Mouse (Mus musculus) lung, embryonic 16.5 days (tissue): ENCODE measurements around the gene Ctcfl. TPM values are rescaled to one million over a fixed set of nuclear protein-coding genes. Genes with fewer than 3 reads are reported as not detected.

Source experiments
- ATAC-seq: fragments of 200-750 bp; cut with Nextera tagmentation; 2 replicates; pipeline ENCODE4 v1.8.0; 2017; ENCODE audit warnings: low read depth, mild to moderate bottlenecking, moderate library complexity
- H3K27ac ChIP-seq: fragments of 300-500 bp; sonication (generic); 2 replicates; pipeline ENCODE4 v1.5.1; 2014; ENCODE audit warnings: mild to moderate bottlenecking, control low read depth, low read length
- H3K27me3 ChIP-seq: fragments of 300-500 bp; sonication (generic); 2 replicates; pipeline ENCODE4 v1.6.1; 2014; ENCODE audit warnings: low read depth, low read length, mixed read lengths; ENCODE audit not compliant: control insufficient read depth, insufficient read depth
- H3K36me3 ChIP-seq: fragments of 300-500 bp; sonication (generic); 2 replicates; pipeline ENCODE4 v1.6.1; 2014; ENCODE audit warnings: low read length; ENCODE audit not compliant: control insufficient read depth, insufficient read depth
- H3K4me1 ChIP-seq: fragments of 300-500 bp; sonication (generic); replicated peaks from 2 replicates; pipeline ENCODE4 v1.6.1; 2014; ENCODE audit warnings: low read length, mixed read lengths; ENCODE audit not compliant: control insufficient read depth, insufficient read depth
- H3K4me2 ChIP-seq: fragments of 300-500 bp; sonication (generic); 2 replicates; pipeline ENCODE4 v1.6.1; 2014; ENCODE audit warnings: low read depth, low read length, control low read depth
- H3K4me3 ChIP-seq: fragments of 300-500 bp; sonication (generic); 2 replicates; pipeline ENCODE4 v1.5.1; 2014; ENCODE audit warnings: mild to moderate bottlenecking, low read length, control low read depth
- H3K9ac ChIP-seq: fragments of 300-500 bp; sonication (generic); 2 replicates; pipeline ENCODE4 v1.6.1; 2014; ENCODE audit warnings: low read length, control low read depth
- H3K9me3 ChIP-seq: fragments of 300-500 bp; sonication (generic); 2 replicates; pipeline ENCODE4 v1.6.1; 2016; ENCODE audit warnings: low read length; ENCODE audit not compliant: control insufficient read depth
- WGBS: fragments of 180-500 bp; shearing (Covaris S2); extraction: QIAGEN DNeasy Blood & Tissue Kit; methylation state at CpG from one replicate; pipeline ENCODE4 v1.1.7; 2014; 5-methylcytosine and 5-hydroxymethylcytosine counted together
- polyA plus RNA-seq: library from polyadenylated mRNA; unstranded; fragments of >200 nt; fragmentation: Nextera tagmentation; extraction: Ambion mirVana; gene quantifications from 2 replicates; pipeline ENCODE4 v1.2.1, GENCODE M21; 2015

Gene Ctcfl
- polyA plus RNA-seq, 1 experiment from 2014 or later = 0.16 TPM

- no peak overlapping the region for H3K27ac ChIP-seq
- no peak for ATAC-seq
- H3K27me3 ChIP-seq = no peaks in the 10 kb centered on the region
- no peaks in the 10 kb centered on the region for H3K4me1 ChIP-seq
- no peaks in the 10 kb centered on the region for H3K9me3 ChIP-seq
- no peak overlapping the region for H3K4me3 ChIP-seq
- WGBS = 45% methylated on average over 5 of the region's 5 CpGs
- no peak overlapping the region for H3K4me2 ChIP-seq
- H3K9ac ChIP-seq = no peak overlapping the region
- no peaks in the 10 kb centered on the region for H3K36me3 ChIP-seq
Measured at GRCm38 (mm10) chr2:173151352-173151751, 32.0 kb upstream of the Ctcfl start.

GRCm38 (mm10) chr2:173148001-173148400, 28.7 kb upstream of the Ctcfl start:
- no peaks in the 10 kb centered on the region for H3K4me1 ChIP-seq
- H3K4me2 ChIP-seq = no peak overlapping the region
- no peak for ATAC-seq
- H3K36me3 ChIP-seq = no peaks in the 10 kb centered on the region
- 76% methylated on average over 5 of the region's 5 CpGs for WGBS
- H3K9ac ChIP-seq = no peak overlapping the region
- no peaks in the 10 kb centered on the region for H3K9me3 ChIP-seq
- no peak overlapping the region for H3K4me3 ChIP-seq
- peaks cover 7% of the 10 kb centered on the region; the same call in 1 of the 2 replicates for H3K27me3 ChIP-seq
- H3K27ac ChIP-seq = no peak overlapping the region

GRCm38 (mm10) chr2:173146728-173147127, 27.4 kb upstream of the Ctcfl start:
- H3K4me3 ChIP-seq = no peak overlapping the region
- no peak overlapping the region for H3K27ac ChIP-seq
- no peak overlapping the region for H3K4me2 ChIP-seq
- H3K9ac ChIP-seq = no peak overlapping the region
- H3K9me3 ChIP-seq = no peaks in the 10 kb centered on the region
- peaks cover 7% of the 10 kb centered on the region; the same call in 1 of the 2 replicates for H3K27me3 ChIP-seq
- ATAC-seq = no peak
- H3K36me3 ChIP-seq = no peaks in the 10 kb centered on the region
- H3K4me1 ChIP-seq = no peaks in the 10 kb centered on the region
- 41% methylated on average over 6 of the region's 6 CpGs for WGBS

- no peak for ATAC-seq
- H3K9ac ChIP-seq = no peak overlapping the region
- no peak overlapping the region for H3K4me3 ChIP-seq
- H3K27me3 ChIP-seq = peaks cover 7% of the 10 kb centered on the region; the same call in 1 of the 2 replicates
- no peaks in the 10 kb centered on the region for H3K4me1 ChIP-seq
- H3K9me3 ChIP-seq = no peaks in the 10 kb centered on the region
- no peaks in the 10 kb centered on the region for H3K36me3 ChIP-seq
- 51% methylated on average over 3 of the region's 3 CpGs for WGBS
- H3K27ac ChIP-seq = no peak overlapping the region
- H3K4me2 ChIP-seq = no peak overlapping the region
Measured at GRCm38 (mm10) chr2:173145808-173146207, 26.5 kb upstream of the Ctcfl start.

GRCm38 (mm10) chr2:173143611-173144010, 24.3 kb upstream of the Ctcfl start:
- no peaks in the 10 kb centered on the region for H3K9me3 ChIP-seq
- H3K4me3 ChIP-seq = no peak overlapping the region
- no peak overlapping the region for H3K4me2 ChIP-seq
- H3K9ac ChIP-seq = no peak overlapping the region
- no peaks in the 10 kb centered on the region for H3K36me3 ChIP-seq
- no peaks in the 10 kb centered on the region for H3K4me1 ChIP-seq
- no peak for ATAC-seq
- H3K27me3 ChIP-seq = peaks cover 7% of the 10 kb centered on the region; the same call in 1 of the 2 replicates
- whole genome bisulfite sequencing = 55% methylated on average over 11 of the region's 11 CpGs
- H3K27ac ChIP-seq = no peak overlapping the region

GRCm38 (mm10) chr2:173138323-173139239, 19.3 kb upstream of the Ctcfl start:
- no peaks in the 10 kb centered on the region for H3K36me3 ChIP-seq
- ATAC-seq = no peak
- H3K4me2 ChIP-seq = no peak overlapping the region
- no peaks in the 10 kb centered on the region for H3K9me3 ChIP-seq
- WGBS = 48% methylated on average over 15 of the region's 15 CpGs
- no peak overlapping the region for H3K27ac ChIP-seq
- H3K9ac ChIP-seq = no peak overlapping the region
- H3K27me3 ChIP-seq = no peaks in the 10 kb centered on the region; the same call in 1 of the 2 replicates
- H3K4me3 ChIP-seq = no peak overlapping the region
- no peaks in the 10 kb centered on the region for H3K4me1 ChIP-seq

GRCm38 (mm10) chr2:173134695-173135094, 15.4 kb upstream of the Ctcfl start:
- H3K4me1 ChIP-seq = no peaks in the 10 kb centered on the region
- no peaks in the 10 kb centered on the region; the same call in 1 of the 2 replicates for H3K27me3 ChIP-seq
- H3K36me3 ChIP-seq = no peaks in the 10 kb centered on the region
- no peak overlapping the region for H3K27ac ChIP-seq
- WGBS = 38% methylated on average over 9 of the region's 9 CpGs
- no peak overlapping the region for H3K4me3 ChIP-seq
- no peaks in the 10 kb centered on the region for H3K9me3 ChIP-seq
- no peak for ATAC-seq
- H3K9ac ChIP-seq = no peak overlapping the region
- no peak overlapping the region for H3K4me2 ChIP-seq

- Histone ChIP-seq H3K4me1 (no peaks in the 10 kb centered on the region), H3K27ac (no peak overlapping the region), H3K27me3 (no peaks in the 10 kb centered on the region), H3K4me2 (no peak overlapping the region), H3K9ac (no peak overlapping the region), H3K36me3 (no peaks in the 10 kb centered on the region), H3K9me3 (no peaks in the 10 kb centered on the region), H3K4me3 (no peak overlapping the region)
- ATAC-seq = no peak
- WGBS = 54% methylated on average over 8 of the region's 8 CpGs
Measured at GRCm38 (mm10) chr2:173132794-173133300, 13.5 kb upstream of the Ctcfl start.

GRCm38 (mm10) chr2:173132262-173132661, 12.9 kb upstream of the Ctcfl start:
- no peak overlapping the region for H3K9ac ChIP-seq
- WGBS = 74% methylated on average over 13 of the region's 13 CpGs
- no peaks in the 10 kb centered on the region for H3K4me1 ChIP-seq
- no peaks in the 10 kb centered on the region for H3K36me3 ChIP-seq
- no peaks in the 10 kb centered on the region for H3K27me3 ChIP-seq
- ATAC-seq = no peak
- no peak overlapping the region for H3K27ac ChIP-seq
- H3K4me2 ChIP-seq = no peak overlapping the region
- H3K4me3 ChIP-seq = no peak overlapping the region
- no peaks in the 10 kb centered on the region for H3K9me3 ChIP-seq
